Mouse (Mus musculus): ENCODE results near the gene Prkaa1.
"Not testable (repeated sequence)": the region's sequence is repeated elsewhere in the genome, so short reads cannot be mapped to it uniquely, and the experiment has no call there.

The Prkaa1 gene

DNA sequence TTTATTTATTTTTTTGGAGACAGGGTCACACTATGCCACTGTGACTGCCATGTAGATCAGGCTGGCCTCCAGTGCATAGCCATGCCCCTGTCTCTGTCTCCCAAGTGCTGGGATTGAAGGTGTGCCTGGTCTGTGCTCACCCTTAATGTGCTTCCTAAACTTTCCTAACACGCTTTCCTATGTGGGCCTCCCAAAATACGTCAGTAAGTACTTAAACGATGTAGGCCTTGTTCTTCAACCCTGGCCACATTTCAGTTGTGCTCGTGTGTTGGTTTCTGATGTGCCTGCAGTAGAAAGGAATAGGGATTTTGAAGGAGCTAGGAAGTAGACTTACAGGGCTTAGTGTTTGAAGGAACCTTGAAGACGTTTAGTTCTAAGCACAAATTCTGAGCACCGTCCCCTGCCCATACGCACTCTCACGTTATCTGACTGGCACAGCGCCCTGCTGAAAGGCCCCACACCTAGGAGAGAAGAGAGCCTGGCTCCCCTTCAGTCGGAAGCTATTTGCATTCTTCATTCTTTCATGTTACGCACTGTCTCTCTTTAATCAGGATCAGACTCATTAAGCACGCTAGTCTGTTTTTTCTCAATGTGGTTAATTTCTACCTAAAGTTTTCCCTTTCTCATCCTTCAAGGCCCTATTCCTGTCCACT lies 21.6 kb downstream of the Prkaa1 start:
- no peak for DNase-seq (ENCODE audit: low read depth, low spot score)

DNA sequence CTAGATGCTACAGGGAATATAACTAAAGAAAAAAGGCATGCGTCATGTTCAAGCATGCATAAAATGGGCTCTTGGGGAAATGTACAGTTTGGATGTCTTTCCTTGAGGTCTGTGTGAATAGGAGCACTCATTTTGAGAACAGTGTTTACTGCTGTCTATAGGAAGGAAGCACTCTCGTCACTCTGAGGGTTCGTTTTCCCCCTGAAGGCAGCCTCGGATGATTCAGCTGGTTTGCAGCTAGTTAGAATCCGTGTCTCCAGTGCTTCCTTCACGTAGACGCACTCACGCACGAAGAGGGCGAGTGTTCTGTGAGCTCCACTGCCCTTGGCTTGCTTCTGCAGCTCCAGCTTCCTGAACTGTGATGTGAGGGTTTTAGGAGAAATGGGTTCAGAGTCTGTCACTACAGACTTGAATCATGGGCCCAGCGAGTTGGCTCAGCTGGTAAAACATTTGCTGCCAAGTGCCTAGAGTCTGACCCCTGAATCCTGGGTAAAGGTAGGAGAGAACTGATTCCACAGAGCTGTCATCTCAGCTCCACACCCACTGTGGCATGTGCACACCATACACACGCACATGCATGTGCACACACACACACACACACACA lies 29.7 kb downstream of the Prkaa1 start:
- no peak for DNase-seq (ENCODE audit: low read depth, low spot score)

DNA sequence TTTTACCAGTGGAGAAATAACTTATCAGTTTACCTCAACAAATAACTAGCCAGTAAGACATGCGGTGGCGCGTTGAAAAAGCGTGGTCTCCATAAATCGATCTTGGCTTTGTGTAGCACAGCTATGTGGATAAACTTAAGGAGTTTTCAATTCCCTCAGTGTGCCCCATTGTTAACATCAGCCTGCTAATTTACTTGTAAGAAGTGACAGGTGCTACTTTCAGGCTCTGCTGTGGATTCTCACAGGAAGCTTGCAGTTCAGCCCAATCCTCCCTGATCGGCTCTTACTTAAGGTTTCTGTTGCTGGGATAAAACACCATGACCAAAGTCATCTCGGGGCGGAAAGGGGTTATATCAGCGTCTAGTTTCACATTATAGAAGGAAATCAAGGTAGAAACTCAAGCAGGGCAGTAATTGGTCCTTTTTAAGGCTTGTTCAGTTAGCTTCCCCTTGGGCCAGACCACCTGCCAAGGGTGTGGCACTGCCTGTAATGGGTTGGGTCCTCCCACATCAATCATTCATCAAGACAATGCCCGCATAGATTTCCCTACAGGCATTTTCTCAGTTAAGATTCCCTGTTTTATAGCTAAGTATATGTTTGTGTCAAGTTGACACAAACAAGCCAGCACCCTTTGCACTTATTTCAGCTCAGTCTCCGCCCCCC lies 41.1 kb downstream of the Prkaa1 start:
- peak; percentile 27 for DNase-seq (ENCODE audit: low read depth, low spot score)

DNA sequence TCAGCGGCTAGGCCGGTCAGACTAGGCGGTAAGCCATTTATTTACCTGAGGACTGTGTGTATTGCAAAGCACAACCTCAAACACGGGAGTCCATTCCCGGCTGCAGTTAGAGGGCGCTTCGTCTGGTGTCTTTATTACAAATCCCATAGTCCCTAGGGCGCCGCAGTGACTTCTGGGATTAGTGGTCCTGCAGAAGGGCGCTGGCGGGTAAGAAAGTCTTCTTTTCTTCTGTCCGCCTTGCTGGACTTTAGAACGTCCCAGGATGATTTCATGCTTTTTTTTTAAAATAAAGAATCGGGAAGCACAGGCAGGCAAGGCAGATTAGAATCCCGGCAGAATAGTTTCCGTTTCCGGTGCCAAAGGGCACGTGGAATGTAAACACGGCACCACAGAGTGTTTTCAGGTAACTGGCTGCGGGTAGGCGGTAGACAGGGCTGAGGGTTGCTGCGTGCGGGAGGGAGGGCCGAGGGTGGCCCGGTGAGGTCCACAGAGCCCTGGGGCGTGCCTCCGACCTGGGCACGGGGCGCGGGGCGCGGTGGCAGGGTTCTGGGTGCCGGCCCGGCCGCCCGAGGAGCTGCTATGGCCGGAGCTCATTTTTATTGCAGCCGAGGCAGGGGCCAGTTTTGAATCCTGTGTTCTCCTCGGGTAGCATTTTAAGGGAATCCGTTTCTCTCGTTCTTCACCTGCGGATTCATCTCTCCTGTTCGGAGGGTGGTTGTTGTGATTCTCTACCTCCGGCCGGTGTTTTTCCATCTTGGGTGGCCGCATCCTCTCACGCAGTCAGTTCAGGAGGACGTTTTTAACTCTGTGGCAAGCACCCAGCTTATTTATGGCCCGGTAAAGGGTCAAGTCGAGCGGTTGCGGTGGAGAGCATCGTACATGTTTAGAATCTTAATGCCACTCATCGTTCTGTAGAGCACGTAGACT lies 42.0 kb downstream of the Prkaa1 start, which contains the start of gene Ttc33:
TSS of gene Ttc33 (plus strand) at position 160 of the 927 bp plus-strand sequence.
- DNase-seq (ENCODE audit: low read depth, low spot score) = peak; percentile 94

DNA sequence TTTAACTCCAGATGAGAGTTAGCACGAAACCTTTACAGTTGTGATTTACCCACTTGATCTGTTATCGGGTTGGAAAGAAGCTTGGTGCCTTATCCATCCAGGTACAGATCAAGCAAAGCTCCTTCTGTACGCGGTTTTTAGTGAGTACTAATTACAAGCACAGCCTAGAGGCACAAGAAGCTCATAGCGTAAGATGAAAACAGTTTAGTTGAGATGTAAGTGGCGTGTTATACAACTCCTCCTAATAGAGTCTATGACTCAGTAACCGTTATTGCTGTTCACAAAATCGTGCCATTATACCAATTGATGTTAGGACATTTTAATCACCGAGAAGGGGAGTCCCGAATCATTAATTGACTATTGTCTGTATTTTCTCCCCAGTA lies 42.6 kb downstream of the Prkaa1 start:
- DNase-seq (ENCODE audit: low read depth, low spot score) = peak; percentile 35

DNA sequence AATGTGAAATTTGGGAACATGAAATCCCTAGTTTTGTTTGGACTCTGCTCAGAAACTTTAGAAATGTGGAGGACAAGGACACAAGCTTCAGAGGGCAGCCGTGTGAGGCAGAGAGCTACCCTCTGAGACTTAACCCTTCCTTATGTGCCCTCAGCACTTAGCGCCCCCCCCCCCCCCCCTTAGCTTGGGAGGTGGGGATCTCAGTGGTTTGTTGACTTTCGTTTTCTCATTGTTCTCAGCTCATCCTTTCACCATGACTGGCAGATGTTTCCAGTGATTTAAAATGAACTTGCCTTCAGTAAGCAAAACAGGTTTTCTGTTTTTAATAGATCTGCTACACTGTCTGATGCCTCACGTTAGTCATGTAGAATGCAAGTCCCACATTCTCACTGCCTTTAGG lies 43.5 kb downstream of the Prkaa1 start:
- DNase-seq (ENCODE audit: low read depth, low spot score) = no peak

DNA sequence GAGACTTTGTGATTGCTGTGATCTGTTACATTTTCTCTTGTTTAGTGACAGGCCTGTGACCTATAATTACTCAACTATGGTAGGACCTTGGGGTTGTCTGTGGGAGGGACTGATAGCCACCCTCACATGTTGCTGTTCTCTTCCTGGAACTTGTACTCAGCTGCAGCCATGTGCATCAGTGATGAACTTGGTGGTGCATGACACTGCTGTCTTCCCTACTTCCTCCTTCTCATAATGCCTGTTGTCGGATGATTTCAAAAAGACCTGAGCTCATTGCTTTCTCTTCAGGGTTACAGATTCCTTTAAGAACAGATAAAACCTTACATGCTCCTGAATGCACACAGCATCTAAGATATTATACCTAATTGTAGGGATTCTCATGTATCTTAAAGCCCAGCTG lies 44.4 kb downstream of the Prkaa1 start:
- DNase-seq (ENCODE audit: low read depth, low spot score) = no peak

DNA sequence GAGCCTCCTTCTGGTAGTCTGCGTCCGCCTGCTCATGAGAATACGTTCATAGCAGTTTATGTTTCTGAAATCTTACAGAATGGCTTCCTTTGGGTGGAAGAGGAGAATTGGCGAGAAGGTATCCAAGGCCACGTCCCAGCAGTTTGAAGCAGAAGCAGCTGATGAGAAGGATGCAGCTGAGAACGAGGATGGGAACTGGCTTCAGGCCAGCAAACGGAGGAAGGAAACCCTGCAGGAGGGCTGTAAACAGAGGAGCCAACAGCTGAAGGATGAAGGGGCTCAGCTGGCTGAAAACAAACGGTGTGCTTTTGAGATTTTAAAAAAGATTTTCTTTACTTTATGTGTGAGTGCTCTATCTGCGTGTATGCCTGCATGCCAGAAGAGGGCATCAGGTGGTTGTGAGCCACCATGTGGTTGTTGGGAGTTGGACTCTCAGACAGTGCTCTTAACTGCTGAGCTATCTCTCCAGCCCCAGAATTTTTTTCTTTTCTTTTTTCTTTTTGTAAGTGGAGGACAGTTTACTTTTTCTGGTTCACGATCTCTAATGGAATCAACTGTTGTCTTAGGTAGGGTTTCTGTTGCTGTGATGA lies 45.9 kb downstream of the Prkaa1 start:
- DNase-seq (ENCODE audit: low read depth, low spot score) = peak; percentile 41

DNA sequence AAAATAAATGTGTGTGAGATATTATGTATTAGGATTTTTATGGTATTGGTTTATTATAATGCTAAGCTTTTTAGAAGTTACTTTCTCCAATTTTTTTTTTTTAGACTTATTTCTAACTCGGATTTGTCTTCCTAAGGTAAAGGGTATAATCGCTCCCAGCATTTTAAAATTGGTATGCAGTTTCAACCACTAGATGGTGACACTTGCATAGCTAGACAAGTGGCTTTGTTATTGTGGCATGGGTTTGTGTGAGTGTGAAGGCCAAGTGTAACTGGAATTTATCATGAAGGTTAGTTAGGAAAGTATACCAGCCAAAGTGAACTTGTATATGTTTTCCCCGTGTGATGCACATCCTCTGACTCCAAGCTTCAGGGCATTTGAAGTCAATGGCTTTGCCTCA lies 50.2 kb downstream of the Prkaa1 start:
- peak; percentile 46 for DNase-seq (ENCODE audit: low read depth, low spot score)

DNA sequence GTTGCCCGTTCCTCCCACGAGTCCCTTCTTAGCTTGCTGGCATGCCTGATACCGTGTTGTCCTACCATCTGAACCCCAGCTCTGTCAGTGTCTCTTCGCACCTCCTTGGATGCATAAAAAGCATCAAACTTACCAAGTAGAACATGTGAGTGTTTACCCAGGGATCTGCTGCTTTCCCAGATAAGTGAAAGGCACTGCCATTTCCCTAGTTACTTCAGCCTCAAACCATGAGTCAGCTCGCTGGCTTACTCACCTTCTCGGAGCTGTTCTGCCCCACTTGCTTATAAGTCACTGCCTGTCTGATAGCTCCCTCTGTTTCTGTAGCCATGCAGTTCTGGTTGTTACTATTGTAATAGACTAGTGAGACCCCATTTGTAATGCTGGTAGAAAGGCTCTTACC lies 50.8 kb downstream of the Prkaa1 start:
- peak; percentile 74 for DNase-seq (ENCODE audit: low read depth, low spot score)

DNA sequence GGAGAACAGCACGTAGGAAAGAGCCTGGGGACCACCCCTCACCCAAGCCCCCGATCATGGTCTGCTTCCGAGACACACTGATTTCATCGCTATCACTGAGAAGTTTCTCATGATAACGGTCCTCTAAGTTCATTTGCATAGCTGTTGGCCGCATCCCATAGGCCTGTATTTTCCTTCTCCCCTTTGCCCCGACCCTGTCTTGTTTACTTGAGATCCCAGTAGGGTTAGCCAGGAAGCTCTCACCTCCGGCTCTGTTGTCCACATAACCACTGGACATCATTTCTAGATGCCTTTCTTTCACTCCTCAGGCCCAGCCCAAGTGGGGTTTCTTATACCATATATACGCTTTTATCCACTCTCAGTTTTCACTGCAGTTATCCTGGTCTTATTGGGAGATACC lies 51.3 kb downstream of the Prkaa1 start:
- no peak for DNase-seq (ENCODE audit: low read depth, low spot score)

DNA sequence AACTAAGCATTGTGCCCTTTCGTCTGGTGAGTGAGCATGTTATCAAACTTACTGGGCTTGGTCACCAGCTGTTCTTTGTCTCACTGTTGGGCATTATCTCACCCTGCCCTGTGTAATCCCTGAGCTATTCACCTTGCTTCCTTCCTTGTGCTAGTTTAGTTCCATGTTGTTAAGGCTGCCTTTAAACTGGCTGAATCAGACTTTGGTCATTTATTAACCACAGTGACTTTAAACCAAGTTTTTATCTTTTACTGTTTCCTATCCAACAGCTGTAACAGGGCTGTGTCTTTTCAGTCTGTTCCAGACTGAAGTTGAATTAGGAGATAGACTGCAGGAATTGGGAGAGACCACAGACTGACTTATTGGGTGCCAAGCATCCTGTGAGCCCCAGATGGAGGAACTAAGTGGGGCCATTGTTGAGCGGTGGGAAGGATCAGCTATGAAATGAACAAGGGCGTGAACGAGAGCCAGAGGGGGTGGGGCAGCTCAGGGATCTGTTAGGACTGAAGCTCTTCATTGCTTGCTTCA lies 52.4 kb downstream of the Prkaa1 start:
- DNase-seq (ENCODE audit: low read depth, low spot score) = peak; percentile 55

DNA sequence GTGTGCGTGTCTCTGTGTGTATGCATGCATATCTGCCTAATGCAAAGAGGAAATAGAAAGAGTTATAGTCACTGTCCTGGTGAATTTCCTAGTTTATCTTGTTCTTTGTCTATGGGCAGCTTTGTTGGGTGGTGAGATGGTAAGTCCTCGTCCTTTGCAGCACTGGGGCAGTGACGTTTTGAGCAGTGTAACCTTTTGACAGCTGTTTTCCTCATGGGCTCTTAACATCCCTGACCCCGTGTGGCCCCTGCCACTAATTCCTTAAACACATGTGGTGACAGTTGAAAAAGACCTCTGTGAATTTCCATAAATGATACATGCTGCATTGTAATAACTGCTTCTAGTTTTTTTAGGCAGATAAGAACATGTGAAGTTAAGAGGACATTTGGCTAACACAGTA lies 53.0 kb downstream of the Prkaa1 start:
- no peak for DNase-seq (ENCODE audit: low read depth, low spot score)

DNA sequence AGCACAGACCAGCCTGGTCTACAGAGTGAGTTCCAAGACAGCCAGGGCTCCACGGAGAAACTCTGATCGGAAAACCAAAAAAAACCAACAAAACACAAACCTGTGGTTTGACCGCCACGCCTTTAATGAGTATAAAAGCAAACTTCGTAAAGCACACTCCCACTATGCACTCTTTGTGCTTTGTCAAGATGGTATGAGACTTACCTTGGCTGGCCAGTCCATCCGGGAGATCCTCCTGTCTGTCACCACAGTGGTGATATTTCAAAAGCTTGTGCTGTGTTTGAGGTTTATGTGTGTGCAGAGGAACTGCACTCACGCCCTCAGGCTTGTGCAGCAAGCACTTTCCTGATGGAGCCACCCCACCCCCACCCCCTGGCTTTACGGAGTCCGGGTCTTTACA lies 61.6 kb downstream of the Prkaa1 start:
- DNase-seq (ENCODE audit: low read depth, low spot score) = no peak

DNA sequence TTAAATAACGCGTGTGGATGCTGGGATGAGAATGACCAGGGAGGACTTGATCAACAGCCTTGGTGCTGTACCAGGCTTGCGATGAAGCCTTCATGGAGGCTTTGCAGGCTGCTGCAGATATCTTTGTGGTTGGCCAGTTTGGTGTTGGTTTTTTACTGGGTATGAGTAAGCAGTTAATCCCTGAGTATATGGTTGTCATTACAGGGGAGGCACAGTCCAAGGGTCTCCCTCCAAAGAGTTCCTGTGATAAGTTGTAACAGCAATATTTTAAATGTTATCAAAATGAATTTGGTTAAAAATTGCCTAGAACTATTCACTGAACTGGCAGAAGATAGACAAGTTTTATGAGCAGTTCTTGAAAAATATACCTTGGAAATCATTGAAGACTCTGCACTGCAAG lies 65.5 kb downstream of the Prkaa1 start:
- DNase-seq (ENCODE audit: low read depth, low spot score) = no peak

DNA sequence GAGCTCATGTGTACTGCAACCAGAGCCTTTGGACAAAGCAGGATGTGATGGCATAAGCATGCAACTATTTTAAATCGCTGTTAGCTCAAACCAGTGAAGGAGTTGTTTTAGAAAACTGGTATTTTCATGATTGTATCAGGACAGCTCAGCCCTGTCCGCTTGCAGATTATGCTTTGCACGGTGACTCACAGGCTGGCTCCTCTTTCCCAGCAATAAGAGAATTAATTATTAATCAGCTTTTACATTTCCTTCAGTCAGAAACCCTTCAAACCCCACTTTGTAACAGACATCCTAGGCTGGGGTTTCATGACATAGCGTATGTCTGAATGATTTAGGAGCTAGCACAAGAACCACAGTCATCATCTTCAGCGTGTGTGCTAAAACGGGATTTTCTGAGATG lies 76.8 kb downstream of the Prkaa1 start:
- no peak for DNase-seq (ENCODE audit: low read depth, low spot score)

DNA sequence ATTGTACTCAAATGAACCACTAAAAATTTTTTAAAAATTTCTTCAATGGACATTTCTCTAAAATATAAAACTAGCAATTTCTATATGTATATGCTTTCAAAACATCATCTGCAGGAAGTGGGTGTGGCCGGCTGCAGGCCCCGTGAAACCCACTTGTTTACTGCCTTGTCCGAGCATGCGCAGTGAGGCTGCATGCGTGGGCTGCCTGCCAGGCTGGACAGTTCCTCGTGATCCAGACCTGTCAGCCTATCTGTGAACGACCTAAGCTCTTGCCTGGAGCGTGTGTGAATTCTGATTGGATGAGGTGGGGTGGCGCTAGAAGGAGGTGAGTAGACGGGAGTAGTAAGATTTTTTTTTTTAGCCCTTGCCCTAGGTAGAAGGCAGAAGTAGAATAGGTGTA lies 87.1 kb downstream of the Prkaa1 start:
- not testable (repeated sequence) for DNase-seq (ENCODE audit: low read depth, low spot score)
